Mouse (Mus musculus): ENCODE data around the gene Hnrnph2. TPM values are rescaled to one million over a fixed set of nuclear protein-coding genes. Genes with fewer than 3 reads are reported as not detected.

The Hnrnph2 gene
- total and polyA plus RNA-seq, 3 experiments: 127 to 295 (median 200) TPM

- DNase-seq (ENCODE audit: low read depth, low spot score): peak; percentile 95
- H3K9ac ChIP-seq (ENCODE audit: control insufficient read depth, low read depth, low read length, poor library complexity, severe bottlenecking): no peak overlapping the region
- peaks cover 16 to 29% of the 10 kb centered on the region in 2 experiments for H3K4me1 ChIP-seq (ENCODE audit: control insufficient read depth in 1 of 2, insufficient read depth in 2 of 2, low read length in 2 of 2)
- peak overlapping the region; percentile 92 for H3K27ac ChIP-seq (ENCODE audit: control insufficient read depth, low read depth, low read length)
- peaks cover 37 to 47% of the 10 kb centered on the region in 2 experiments for H3K36me3 ChIP-seq (ENCODE audit: control insufficient read depth in 1 of 2, insufficient read depth in 2 of 2, low read length in 2 of 2)
- no peak overlapping the region for H3K4me3 ChIP-seq (ENCODE audit: control insufficient read depth in 1 of 2, insufficient read depth in 1 of 2, low read depth in 2 of 2, low read length in 2 of 2)
- peaks cover 3% of the 10 kb centered on the region; the same call in 1 of the 2 replicates for H3K79me2 ChIP-seq (ENCODE audit: control insufficient read depth, insufficient read depth, low read length, poor library complexity)
- no peaks in the 10 kb centered on the region for H3K9me3 ChIP-seq (replicated peaks; ENCODE audit: insufficient read depth, low read length)
- no peaks in the 10 kb centered on the region for H3K27me3 ChIP-seq (ENCODE audit: control insufficient read depth in 1 of 2, insufficient read depth in 2 of 2, low read length in 2 of 2)
- TF ChIP-seq E2F4 (IDR thresholded peaks at IDR 0.05; ENCODE audit: borderline replicate concordance, low read depth, low read length) (no peak), MYB (IDR thresholded peaks at IDR 0.05; ENCODE audit: low read depth, low read length) (no peak; the same call in 1 of the 2 replicates), SMC3 (IDR thresholded peaks at IDR 0.05; ENCODE audit: low read depth, low read length) (no peak), GATA1 (IDR thresholded peaks at IDR 0.05; ENCODE audit: low read depth, low read length) (peak; percentile 98), KAT2A (conservative IDR thresholded peaks at IDR 0.05; ENCODE audit: low read depth, low read length) (no peak), MAZ (IDR thresholded peaks at IDR 0.05; ENCODE audit: low read depth, low read length) (no peak), POLR2A (IDR thresholded peaks at IDR 0.05; ENCODE audit: control insufficient read depth in 1 of 2, insufficient read depth in 1 of 2, low read depth in 1 of 2, low read length in 2 of 2, poor library complexity in 1 of 2) (no peak; a peak in 1 of 4 replicates), MXI1 (IDR thresholded peaks at IDR 0.05; ENCODE audit: low read depth, low read length) (peak; percentile 95), JUND (IDR thresholded peaks at IDR 0.05; ENCODE audit: low read depth, low read length) (no peak), USF1 (IDR thresholded peaks at IDR 0.05; ENCODE audit: low read depth, low read length) (peak; percentile 68), CTCF (IDR thresholded peaks at IDR 0.05 in 2 of 3, conservative IDR thresholded peaks at IDR 0.05 in 1 of 3; ENCODE audit: control insufficient read depth in 1 of 3, insufficient read depth in 1 of 3, low read depth in 2 of 3, low read length in 3 of 3, poor library complexity in 1 of 3, severe bottlenecking in 1 of 3) (no peak), MAFK (IDR thresholded peaks at IDR 0.05; ENCODE audit: borderline replicate concordance, low read depth, low read length) (peak; percentile 62; the same call in 1 of the 2 replicates), RAD21 (IDR thresholded peaks at IDR 0.05; ENCODE audit: low read depth, low read length) (no peak), RCOR1 (IDR thresholded peaks at IDR 0.05; ENCODE audit: low read depth, low read length) (0 out of 2 replicates have a peak, but pooled peaks have one; percentile 72), TBP (IDR thresholded peaks at IDR 0.05; ENCODE audit: low read depth, low read length) (peak; percentile 80), POLR2AphosphoS2 (IDR thresholded peaks at IDR 0.05; ENCODE audit: low read length) (no peak), UBTF (IDR thresholded peaks at IDR 0.05; ENCODE audit: borderline replicate concordance, insufficient read depth, low read depth, low read length) (no peak), EP300 (IDR thresholded peaks at IDR 0.05; ENCODE audit: low read depth in 1 of 2, low read length in 2 of 2) (peak; percentile 90 to 91), TCF12 (IDR thresholded peaks at IDR 0.05; ENCODE audit: low read depth, low read length) (peak; percentile 89), NRF1 (IDR thresholded peaks at IDR 0.05; ENCODE audit: insufficient read depth, low read depth, low read length, poor library complexity, severe bottlenecking) (no peak), CHD1 (IDR thresholded peaks at IDR 0.05; ENCODE audit: low read depth, low read length) (no peak), ZMIZ1 (IDR thresholded peaks at IDR 0.05; ENCODE audit: low read depth, low read length) (no peak), ZKSCAN1 (IDR thresholded peaks at IDR 0.05; ENCODE audit: low read depth, low read length) (no peak), ZC3H11A (IDR thresholded peaks at IDR 0.05; ENCODE audit: low read depth, low read length) (no peak), BHLHE40 (IDR thresholded peaks at IDR 0.05; ENCODE audit: borderline replicate concordance, low read depth, low read length) (peak; percentile 87), SIN3A (IDR thresholded peaks at IDR 0.05; ENCODE audit: low read length) (peak; percentile 99), MAX (IDR thresholded peaks at IDR 0.05; ENCODE audit: low read length) (peak; percentile 93), USF2 (IDR thresholded peaks at IDR 0.05; ENCODE audit: borderline replicate concordance in 1 of 2, insufficient read depth in 1 of 2, low read depth in 1 of 2, low read length in 2 of 2) (no peak), MYC (IDR thresholded peaks at IDR 0.05; ENCODE audit: low read depth, low read length) (peak; percentile 77; the same call in 1 of the 2 replicates), CHD2 (IDR thresholded peaks at IDR 0.05; ENCODE audit: low read length) (no peak), GABPA (IDR thresholded peaks at IDR 0.05; ENCODE audit: low read depth, low read length) (no peak), ZNF384 (IDR thresholded peaks at IDR 0.05; ENCODE audit: low read depth, low read length) (no peak; the same call in 1 of the 2 replicates), ETS1 (IDR thresholded peaks at IDR 0.05; ENCODE audit: low read depth, low read length) (peak; percentile 98), HCFC1 (IDR thresholded peaks at IDR 0.05; ENCODE audit: low read depth, low read length) (peak; percentile 71), POLR2AphosphoS5 (IDR thresholded peaks at IDR 0.05; ENCODE audit: borderline replicate concordance, low read depth, low read length) (no peak), NELFE (IDR thresholded peaks at IDR 0.05; ENCODE audit: low read depth, low read length) (no peak), TAL1 (IDR thresholded peaks at IDR 0.05; ENCODE audit: low read length) (peak; percentile 39), MEF2A (IDR thresholded peaks at IDR 0.05; ENCODE audit: extremely low read depth, insufficient replicate concordance, low read depth, low read length, poor library complexity, severe bottlenecking) (peak; percentile 94)
These were observed 36.7 kb upstream of the Hnrnph2 start for GRCm38 (mm10) chrX:134564326-134564725.
